Mouse (Mus musculus): Measurements from ENCODE around the gene Plekhs1.
"Not testable (repeated sequence)": the region's sequence is repeated elsewhere in the genome, so short reads cannot be mapped to it uniquely, and the experiment has no call there.

Plekhs1 gene

DNA sequence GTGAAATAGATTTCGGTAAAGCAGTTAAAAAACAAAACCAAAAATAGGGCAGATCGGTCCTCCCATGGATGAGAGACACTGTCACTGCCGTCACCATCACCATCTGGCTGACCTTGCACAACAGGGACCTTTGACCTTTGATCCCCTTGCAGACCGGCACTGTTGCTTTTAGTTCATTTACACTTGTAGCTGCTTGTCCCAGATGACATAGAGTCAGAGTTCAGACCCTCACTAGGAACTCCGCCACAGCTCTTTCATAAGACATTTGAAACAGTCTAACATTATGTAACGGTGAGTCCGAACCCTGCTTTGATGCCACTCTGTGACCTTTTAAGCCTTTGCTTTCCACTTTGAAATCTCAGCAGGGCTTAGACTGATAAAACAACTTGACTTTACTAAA lies 58.0 kb downstream of the Plekhs1 start:
- DNase-seq (ENCODE audit: low spot score): not testable (repeated sequence)

DNA sequence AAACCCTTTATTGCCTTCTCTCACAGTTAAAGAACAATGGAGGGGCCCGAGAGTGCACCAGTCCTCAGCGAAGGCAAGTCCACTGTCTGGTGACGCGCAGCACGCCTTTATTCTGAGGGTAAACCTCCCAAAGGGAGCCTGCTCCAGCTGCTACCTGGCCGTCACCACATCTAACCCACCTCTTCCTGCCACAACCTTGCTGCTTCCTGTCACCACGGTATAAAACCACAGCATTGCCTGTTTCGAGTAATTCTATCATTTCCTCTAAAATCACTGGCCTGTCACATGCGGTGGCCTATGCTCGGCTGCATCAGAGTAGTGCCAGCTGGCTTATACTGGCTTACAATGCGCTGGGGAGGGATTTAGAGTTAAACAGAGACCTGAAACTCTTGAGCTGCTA lies 69.1 kb downstream of the Plekhs1 start:
- DNase-seq (ENCODE audit: low spot score): not testable (repeated sequence)

DNA sequence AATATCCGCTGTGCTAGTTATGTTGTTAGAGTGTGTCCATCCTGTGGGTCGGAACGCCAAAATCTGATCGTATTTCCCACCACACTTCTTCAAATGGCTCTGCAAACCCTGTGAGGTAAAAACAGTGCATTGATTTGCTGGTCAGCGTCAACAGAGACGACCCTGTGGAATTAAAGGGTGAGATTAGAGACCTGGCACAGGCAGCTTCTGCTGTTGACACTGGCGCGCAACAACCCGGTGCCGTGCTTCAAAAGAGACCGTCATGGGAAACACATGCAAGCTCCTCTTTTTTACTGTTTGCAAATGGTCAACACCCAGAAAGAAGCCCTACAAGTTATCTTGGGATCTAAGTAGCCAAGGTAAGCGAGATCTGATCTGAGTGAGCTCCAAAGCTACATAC lies 69.8 kb downstream of the Plekhs1 start:
- no peak for DNase-seq (ENCODE audit: low spot score)

DNA sequence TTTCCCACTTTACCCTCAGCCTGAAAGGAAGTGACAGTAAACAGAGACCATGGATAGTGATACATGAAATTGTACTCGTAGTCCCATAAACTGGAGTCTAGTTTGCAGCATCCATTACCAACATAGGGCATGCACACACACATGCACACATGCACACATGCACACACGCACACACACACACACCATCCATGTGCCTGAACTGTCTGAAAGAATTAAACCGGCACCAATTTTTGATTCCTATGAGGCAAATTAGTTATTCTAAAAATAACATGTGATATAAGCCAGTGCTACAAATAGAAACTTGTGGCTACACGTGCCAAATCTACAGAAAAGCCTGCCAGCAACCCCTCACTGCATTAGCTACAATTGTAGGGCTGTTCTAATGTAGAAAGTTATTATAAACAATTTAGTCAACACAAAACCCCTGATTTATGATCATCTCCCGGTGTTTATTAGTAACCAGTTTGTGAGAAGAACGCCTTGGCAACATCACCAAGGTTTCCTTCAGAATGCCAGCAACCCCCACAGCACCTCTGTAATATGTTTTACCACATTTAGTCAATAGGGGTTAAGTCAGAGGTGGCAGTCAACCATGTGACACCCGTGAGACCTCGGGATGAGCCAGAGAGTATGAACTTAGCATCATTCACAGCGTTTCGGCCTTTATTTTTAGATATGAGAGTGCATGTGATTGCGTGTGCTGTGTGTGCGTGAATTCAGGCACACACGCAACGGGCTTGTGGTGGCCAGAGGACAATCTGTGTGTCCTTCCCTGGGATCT lies 72.0 kb downstream of the Plekhs1 start:
- DNase-seq (ENCODE audit: low spot score): no peak

DNA sequence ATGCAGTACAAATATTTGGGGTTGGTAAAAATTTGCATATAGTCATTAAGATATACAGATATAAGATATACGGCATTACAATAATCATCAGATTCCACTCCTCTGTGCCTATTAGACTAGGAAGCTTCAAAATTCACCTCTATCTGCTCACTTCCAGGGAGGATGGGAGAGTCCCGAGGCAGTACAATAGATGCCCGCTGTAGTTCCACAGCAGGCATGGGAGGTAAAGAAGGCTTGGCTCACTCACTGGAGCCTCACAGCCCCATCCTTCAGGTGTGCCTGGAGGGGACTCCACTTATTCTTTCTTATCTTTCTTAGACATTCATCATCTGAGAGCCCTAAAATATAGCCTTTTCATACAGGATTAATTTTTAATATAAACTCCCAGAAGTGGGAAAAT lies 72.9 kb downstream of the Plekhs1 start:
- DNase-seq (ENCODE audit: low spot score): no peak

DNA sequence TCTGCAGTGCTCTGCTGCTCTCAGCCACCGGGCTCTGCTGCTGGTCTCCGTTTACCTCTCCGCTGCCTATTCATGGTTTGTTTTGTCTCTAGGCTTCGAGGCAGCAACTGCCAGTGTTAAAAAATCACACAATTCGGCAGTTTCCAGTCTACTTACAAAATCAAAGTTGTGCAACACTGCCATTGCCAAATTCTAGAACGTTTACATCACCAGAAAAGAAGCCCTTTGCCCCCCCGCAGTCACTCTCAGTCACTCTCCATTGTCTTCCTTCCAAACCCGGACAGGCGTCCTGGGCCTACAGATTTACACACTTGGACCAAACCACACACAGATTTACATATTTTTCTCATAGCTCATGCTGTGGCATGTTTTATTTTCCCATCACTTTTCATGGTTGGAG lies 73.6 kb downstream of the Plekhs1 start:
- DNase-seq (ENCODE audit: low spot score): no peak

DNA sequence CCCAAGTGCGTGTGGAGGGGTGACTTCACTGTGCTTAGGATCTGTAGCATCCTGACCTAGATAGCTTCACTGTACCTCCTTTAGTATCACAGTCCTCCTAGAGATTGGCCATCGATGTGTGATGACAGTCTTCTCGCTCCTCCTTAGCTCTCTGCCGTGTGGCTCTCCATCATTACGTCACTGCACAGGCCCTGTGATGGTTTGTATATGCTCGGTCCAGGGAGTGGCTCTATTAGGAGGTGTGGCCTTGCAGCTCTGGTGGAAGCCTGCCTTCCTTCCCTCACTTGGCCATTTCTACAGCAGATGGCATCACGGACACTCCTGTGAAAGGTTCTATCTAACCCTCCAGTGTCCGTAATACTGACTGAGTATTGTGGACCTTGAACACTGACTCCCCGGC lies 74.3 kb downstream of the Plekhs1 start:
- no peak for DNase-seq (ENCODE audit: low spot score)
